Mouse (Mus musculus) neural tube, embryonic 14.5 days (tissue): Measurements from ENCODE around the gene Fscn2. TPM values are rescaled to one million over a fixed set of nuclear protein-coding genes. Genes with fewer than 3 reads are reported as not detected.

Experiments
- ATAC-seq: fragments of 200-750 bp; cut with Nextera tagmentation; 2 replicates; pipeline ENCODE4 v1.8.0; 2017; ENCODE audit warnings: low read depth, mild to moderate bottlenecking, moderate TSS enrichment, moderate library complexity
- H3K27ac ChIP-seq: fragments of 300-500 bp; sonication (generic); 2 replicates; pipeline ENCODE4 v1.5.1; 2014; ENCODE audit warnings: low read depth, mild to moderate bottlenecking, control low read depth, low read length, moderate library complexity, mixed read lengths
- H3K27me3 ChIP-seq: fragments of 300-500 bp; sonication (generic); 2 replicates; pipeline ENCODE4 v1.6.1; 2014; ENCODE audit warnings: low read length; ENCODE audit not compliant: control insufficient read depth, insufficient read depth
- H3K36me3 ChIP-seq: fragments of 300-500 bp; sonication (generic); 2 replicates; pipeline ENCODE4 v1.6.1; 2014; ENCODE audit warnings: low read length, mixed read lengths; ENCODE audit not compliant: control insufficient read depth, insufficient read depth
- H3K4me1 ChIP-seq: fragments of 300-500 bp; sonication (generic); 2 replicates; pipeline ENCODE4 v1.6.1; 2014; ENCODE audit warnings: low read length; ENCODE audit not compliant: control insufficient read depth, insufficient read depth
- H3K4me2 ChIP-seq: fragments of 300-500 bp; sonication (generic); 2 replicates; pipeline ENCODE4 v1.6.1; 2014; ENCODE audit warnings: mild to moderate bottlenecking, low read depth, low read length, control low read depth
- H3K4me3 ChIP-seq: fragments of 300-500 bp; sonication (generic); 2 replicates; pipeline ENCODE4 v1.5.1; 2014; ENCODE audit warnings: low read depth, low read length, control low read depth, mixed read lengths
- H3K9ac ChIP-seq: fragments of 300-500 bp; sonication (generic); replicated peaks from 2 replicates; pipeline ENCODE4 v1.6.1; 2014; ENCODE audit warnings: low read depth, mild to moderate bottlenecking, control low read depth, low read length, mixed read lengths
- H3K9me3 ChIP-seq: fragments of 300-500 bp; sonication (generic); 2 replicates; pipeline ENCODE4 v1.6.1; 2016; ENCODE audit warnings: low read length; ENCODE audit not compliant: control insufficient read depth
- WGBS: fragments of 180-500 bp; shearing (Covaris S2); extraction: QIAGEN DNeasy Blood & Tissue Kit; methylation state at CpG from one replicate; pipeline ENCODE4 v1.1.7; 2014; 5-methylcytosine and 5-hydroxymethylcytosine counted together
- polyA plus RNA-seq: library from polyadenylated mRNA; unstranded; fragments of >200 nt; fragmentation: Nextera tagmentation; extraction: Ambion mirVana; gene quantifications from 2 replicates; pipeline ENCODE4 v1.2.1, GENCODE M21; 2014

Fscn2 gene
- polyA plus RNA-seq, 1 experiment from 2014 or later = 0.63 TPM

DNA sequence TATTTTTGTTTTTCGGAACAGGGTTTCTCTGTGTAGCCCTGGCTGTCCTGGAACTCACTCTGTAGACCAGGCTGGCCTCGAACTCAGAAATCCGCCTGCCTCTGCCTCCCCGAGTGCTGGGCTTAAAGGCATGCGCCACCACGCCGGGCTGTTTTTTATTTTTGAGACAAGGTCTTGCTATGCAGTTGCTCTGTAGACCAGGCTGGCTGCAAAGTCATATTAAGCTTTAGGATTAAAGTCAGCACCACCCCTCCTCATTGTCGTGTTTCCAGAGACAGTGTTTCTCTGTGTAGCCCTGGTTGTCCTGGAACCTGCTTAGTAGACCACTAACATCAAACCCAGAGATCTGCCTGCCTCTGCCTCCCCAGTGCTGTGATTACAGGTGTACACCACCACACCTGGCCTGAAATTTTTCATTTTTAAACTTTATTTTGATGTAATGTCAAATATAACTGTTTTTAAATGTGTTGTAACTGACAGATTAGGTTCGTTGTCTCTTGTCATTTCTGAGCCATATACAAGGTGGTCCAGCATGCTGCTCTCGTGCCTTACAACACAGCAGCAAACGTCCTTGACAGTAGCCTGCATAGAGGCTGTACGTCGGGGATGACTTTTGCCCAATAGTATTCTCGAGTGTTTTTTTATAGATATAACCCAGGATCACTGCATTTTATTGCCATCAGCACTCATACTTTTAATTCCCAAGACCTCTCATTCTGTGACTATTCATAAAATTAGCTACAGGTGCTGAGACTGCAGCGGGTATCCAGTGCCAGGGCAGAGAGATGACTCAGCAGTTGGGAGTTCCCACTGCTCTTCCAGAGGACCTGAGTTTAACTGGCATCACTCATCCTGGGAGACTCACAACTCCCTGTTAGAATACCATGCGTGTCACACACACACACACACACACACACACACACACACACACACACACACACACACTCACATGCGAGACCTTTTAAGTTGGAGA, 6.7 kb upstream of the Fscn2 start:
- H3K4me3 ChIP-seq = no peak overlapping the region
- H3K4me2 ChIP-seq = no peak overlapping the region
- H3K9ac ChIP-seq = no peak overlapping the region
- H3K4me1 ChIP-seq = peaks cover 38% of the 10 kb centered on the region
- no peaks in the 10 kb centered on the region for H3K36me3 ChIP-seq
- no peaks in the 10 kb centered on the region for H3K9me3 ChIP-seq
- 89% methylated on average over 17 of the region's 17 CpGs for WGBS
- H3K27me3 ChIP-seq = no peaks in the 10 kb centered on the region
- H3K27ac ChIP-seq = no peak overlapping the region
- ATAC-seq = no peak

- peaks cover 44% of the 10 kb centered on the region for H3K4me1 ChIP-seq
- H3K9ac ChIP-seq = no peak overlapping the region
- no peak overlapping the region for H3K4me3 ChIP-seq
- no peaks in the 10 kb centered on the region for H3K9me3 ChIP-seq
- H3K27me3 ChIP-seq = no peaks in the 10 kb centered on the region
- no peak overlapping the region for H3K27ac ChIP-seq
- 78% methylated on average over 5 of the region's 5 CpGs for WGBS
- H3K36me3 ChIP-seq = no peaks in the 10 kb centered on the region
- no peak for ATAC-seq
- no peak overlapping the region for H3K4me2 ChIP-seq
Observed at GRCm38 (mm10) chr11:120355277-120356039, 5.9 kb upstream of the Fscn2 start.

DNA sequence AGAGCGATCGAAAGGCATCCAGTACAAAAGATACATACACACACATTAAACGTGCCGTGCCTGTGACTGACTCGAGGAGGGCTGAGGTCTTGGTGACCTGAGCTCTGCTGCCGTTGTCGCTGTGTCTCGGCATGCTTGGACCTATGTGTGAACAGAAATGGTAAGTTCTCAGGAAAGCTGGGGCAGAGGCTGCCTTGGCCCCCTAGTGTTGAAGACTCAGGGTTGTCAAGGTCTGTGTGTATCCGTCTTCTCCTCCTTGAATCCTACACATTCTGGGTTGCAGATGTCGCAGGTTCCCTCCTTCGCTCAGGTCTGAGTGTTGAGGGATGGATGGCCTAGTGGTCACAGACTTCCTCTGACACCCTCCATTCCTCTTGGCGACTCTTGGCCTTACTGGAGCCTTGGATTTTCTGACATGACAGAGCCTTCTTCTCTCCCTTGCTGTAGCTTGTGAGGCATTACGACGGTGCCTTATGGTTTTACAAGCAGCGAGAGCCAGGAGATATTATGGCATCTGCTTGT, 5.0 kb upstream of the Fscn2 start:
- Histone ChIP-seq H3K27me3 (no peaks in the 10 kb centered on the region), H3K4me1 (peaks cover 36% of the 10 kb centered on the region), H3K36me3 (no peaks in the 10 kb centered on the region), H3K27ac (no peak overlapping the region), H3K9me3 (no peaks in the 10 kb centered on the region), H3K4me2 (no peak overlapping the region), H3K4me3 (no peak overlapping the region), H3K9ac (no peak overlapping the region)
- ATAC-seq = no peak
- 85% methylated on average over 15 of the region's 15 CpGs for WGBS

- H3K4me1 ChIP-seq = peaks cover 36% of the 10 kb centered on the region
- H3K4me2 ChIP-seq = no peak overlapping the region
- WGBS = 95% methylated on average over 4 of the region's 4 CpGs
- H3K27me3 ChIP-seq = no peaks in the 10 kb centered on the region
- H3K36me3 ChIP-seq = no peaks in the 10 kb centered on the region
- no peaks in the 10 kb centered on the region for H3K9me3 ChIP-seq
- no peak overlapping the region for H3K4me3 ChIP-seq
- H3K27ac ChIP-seq = no peak overlapping the region
- H3K9ac ChIP-seq = no peak overlapping the region
- ATAC-seq = no peak
Observed at GRCm38 (mm10) chr11:120356900-120357299, 4.4 kb upstream of the Fscn2 start.

GRCm38 (mm10) chr11:120357791-120358401, 3.4 kb upstream of the Fscn2 start:
- H3K4me1 ChIP-seq = peaks cover 31% of the 10 kb centered on the region
- no peaks in the 10 kb centered on the region for H3K36me3 ChIP-seq
- 8% methylated on average over 10 of the region's 10 CpGs for WGBS
- H3K27me3 ChIP-seq = no peaks in the 10 kb centered on the region
- no peaks in the 10 kb centered on the region for H3K9me3 ChIP-seq
- no peak overlapping the region for H3K4me3 ChIP-seq
- ATAC-seq = peak; percentile 76
- 0 out of 2 replicates have a peak overlapping the region, but pooled peaks have one; percentile 28 for H3K9ac ChIP-seq
- peak overlapping the region; percentile 58 for H3K27ac ChIP-seq
- H3K4me2 ChIP-seq = peak overlapping the region; percentile 4; the same call in 1 of the 2 replicates

DNA sequence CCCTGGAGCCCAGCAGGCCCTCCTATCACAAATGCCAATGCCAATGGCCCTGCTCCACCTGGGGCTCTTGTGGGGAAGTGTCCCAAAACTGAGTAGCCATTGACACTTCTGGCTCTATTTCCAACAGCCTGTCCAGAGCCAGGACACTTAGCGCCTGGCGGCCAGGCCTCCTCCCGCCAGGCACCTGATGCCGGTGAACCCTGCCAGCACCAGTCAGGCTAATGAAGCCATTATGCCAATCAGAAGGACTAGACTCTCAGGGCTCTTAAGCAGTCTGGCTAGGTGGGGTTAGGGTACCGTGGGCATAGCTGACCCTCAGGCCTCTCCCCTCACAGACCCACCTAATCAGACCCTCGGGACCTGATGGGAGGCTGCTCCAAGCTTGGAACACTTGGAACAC, 1.9 kb upstream of the Fscn2 start:
- WGBS = 84% methylated on average over 6 of the region's 6 CpGs
- Histone ChIP-seq H3K27me3 (no peaks in the 10 kb centered on the region), H3K9me3 (no peaks in the 10 kb centered on the region), H3K9ac (no peak overlapping the region), H3K36me3 (no peaks in the 10 kb centered on the region), H3K4me3 (no peak overlapping the region), H3K4me1 (peaks cover 22% of the 10 kb centered on the region), H3K4me2 (no peak overlapping the region), H3K27ac (no peak overlapping the region)
- ATAC-seq = no peak

DNA sequence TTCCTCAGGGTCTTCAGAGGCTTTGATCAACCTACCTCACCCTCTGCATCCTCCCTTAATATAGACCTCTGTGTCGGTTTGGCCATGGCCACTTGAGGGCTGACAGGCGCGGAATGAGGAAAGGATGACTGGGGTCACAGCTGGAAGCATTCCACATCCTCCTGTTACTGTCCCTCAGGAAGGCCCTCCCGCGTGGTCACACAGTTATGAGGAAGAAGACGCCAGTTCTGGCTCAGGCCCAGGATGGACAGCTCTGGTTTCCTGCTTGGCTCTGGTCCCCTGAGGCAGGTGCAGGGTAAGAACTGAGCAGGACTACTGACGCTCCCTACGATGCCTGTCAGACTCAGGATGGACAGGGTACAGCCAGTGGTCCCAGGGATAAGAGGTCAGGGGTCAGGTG, 1.3 kb upstream of the Fscn2 start:
- Histone ChIP-seq H3K36me3 (no peaks in the 10 kb centered on the region), H3K4me3 (no peak overlapping the region), H3K27ac (no peak overlapping the region), H3K27me3 (no peaks in the 10 kb centered on the region), H3K9me3 (no peaks in the 10 kb centered on the region), H3K4me2 (no peak overlapping the region), H3K9ac (0 out of 2 replicates have a peak overlapping the region, but pooled peaks have one; percentile 25), H3K4me1 (peaks cover 22% of the 10 kb centered on the region)
- no peak for ATAC-seq
- WGBS = 59% methylated on average over 8 of the region's 8 CpGs

DNA sequence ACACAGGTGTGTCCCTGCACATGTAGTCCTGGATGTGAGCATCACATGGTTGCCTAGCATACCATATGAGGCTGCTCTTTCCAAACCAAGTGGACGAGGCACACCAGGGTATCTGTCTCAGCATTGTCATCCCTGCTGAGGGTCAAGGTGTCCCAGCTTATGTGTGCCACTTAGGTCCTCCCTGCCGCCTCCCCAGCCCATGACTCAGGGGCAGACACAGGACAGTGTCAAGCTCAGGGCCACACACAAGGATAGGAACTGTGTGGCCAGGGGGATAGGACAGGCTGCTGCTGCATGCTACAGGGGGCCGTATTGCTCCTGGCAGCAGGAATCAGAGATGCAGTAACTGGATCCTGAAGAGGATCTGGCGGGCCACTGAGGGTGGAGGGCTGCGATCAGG, 579 bp upstream of the Fscn2 start:
- Histone ChIP-seq H3K4me1 (peaks cover 22% of the 10 kb centered on the region), H3K27ac (no peak overlapping the region), H3K4me3 (no peak overlapping the region), H3K36me3 (no peaks in the 10 kb centered on the region), H3K27me3 (no peaks in the 10 kb centered on the region), H3K9me3 (no peaks in the 10 kb centered on the region), H3K4me2 (no peak overlapping the region), H3K9ac (no peak overlapping the region)
- no peak for ATAC-seq
- 78% methylated on average over 5 of the region's 5 CpGs for WGBS
